Mouse (Mus musculus) lung, adult 18-20 months (tissue): ENCODE results near the gene Ascc3.

Experiments
- DNase-seq, 2 experiments: peaks; one replicate each; pipeline ENCODE4 v3.0.0; 2022; ENCODE audit warnings: mixed read lengths in 2 of 2

The Ascc3 gene

DNA sequence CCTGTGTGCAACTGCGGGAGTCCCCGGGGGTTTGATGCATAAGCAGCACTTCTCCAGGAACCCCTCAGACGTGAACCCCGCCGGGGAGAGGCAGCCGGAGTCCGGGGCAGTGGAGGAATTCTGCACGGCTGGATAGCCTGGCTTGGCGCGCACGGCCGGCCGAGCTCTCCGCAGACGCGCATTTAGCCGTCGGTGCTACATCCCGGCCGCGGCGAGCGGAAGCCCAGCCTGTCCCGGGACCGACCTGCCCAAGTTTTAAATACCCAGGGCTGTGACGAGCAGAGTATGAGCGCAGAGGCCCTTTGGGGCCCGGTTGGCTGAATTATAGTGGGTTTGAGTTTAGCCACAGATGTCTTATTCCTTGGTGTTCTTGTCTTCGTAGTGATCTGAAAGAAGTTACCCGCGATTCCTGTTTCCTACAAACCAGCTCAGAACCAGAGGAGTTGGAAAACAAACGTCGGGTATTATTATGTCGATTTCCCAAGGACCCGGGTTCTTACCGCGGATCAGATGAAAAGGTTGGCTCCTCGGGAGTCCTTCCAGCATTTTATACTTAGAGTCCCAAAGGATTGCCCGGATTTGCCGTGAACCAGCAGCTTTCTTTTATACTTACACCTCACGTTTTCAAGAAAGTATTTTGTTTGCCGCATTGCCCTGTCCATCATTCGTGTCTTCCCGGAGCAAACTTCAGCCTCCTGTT lies 302.8 kb downstream of the Ascc3 start:
- no peak for DNase-seq

- DNase-seq: no peak
Observed at GRCm38 (mm10) chr10:50895881-50896766, 303.7 kb downstream of the Ascc3 start.

DNA sequence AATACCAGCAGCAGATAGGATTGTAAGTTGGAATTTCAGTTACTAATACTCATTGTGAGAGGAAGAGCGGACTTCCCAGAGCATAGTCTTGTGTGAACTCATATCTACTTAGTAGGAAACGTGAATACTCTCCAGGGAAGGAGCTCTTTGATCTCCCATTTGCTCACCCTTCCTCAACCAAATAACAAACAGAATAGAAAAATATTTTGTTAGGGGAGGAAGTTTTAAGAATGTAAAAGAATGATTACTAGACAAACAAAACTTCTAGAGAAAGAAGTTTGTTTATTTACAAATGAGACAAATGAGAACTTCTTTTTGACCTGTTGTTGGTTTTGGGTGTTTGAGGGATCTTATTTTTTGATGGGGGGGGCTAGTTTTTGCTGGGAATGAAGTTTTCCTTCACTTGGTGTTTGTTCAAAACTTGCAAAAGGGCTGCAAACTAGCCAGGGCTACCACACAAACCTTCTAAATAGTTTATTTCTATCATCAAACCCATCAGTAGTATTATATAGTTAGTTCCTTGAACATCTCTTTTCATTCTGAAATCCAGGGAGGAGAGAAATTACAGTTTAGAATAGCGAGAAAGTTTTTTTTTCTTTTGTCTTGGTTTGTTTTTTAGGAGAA lies 304.4 kb downstream of the Ascc3 start:
- no peak for DNase-seq

- no peak for DNase-seq
Observed at GRCm38 (mm10) chr10:50897530-50898471, 305.3 kb downstream of the Ascc3 start.

- no peak for DNase-seq
Observed at GRCm38 (mm10) chr10:50898621-50899020, 306.2 kb downstream of the Ascc3 start.

GRCm38 (mm10) chr10:50899846-50900745 lies 307.6 kb downstream of the Ascc3 start:
- no peak for DNase-seq
